Mouse (Mus musculus): ENCODE data around the gene Herc6.

- TF ChIP-seq CTCF (IDR thresholded peaks at IDR 0.05; ENCODE audit: insufficient read depth, low read depth, low read length): no peak
- TF ChIP-seq POLR2A (IDR thresholded peaks at IDR 0.05; ENCODE audit: insufficient read depth, low read depth, low read length): no peak
Measured at GRCm38 (mm10) chr6:57641789-57642188, 61.0 kb downstream of the Herc6 start.

Measured in olfactory bulb, adult 2 months (tissue).